Mouse (Mus musculus): ENCODE data around the gene Cgnl1.

- TF ChIP-seq CTCF (IDR thresholded peaks at IDR 0.05; ENCODE audit: low read depth) (no peak), EP300 (IDR thresholded peaks at IDR 0.05; ENCODE audit: low read depth) (no peak)
Measured at GRCm38 (mm10) chr9:71672495-71672894, 98.9 kb downstream of the Cgnl1 start.

All from liver, postnatal 0 days (tissue).